Mouse (Mus musculus): Measurements from ENCODE around the gene Ccdc155.

GRCm38 (mm10) chr7:45147267-45147666, 57.4 kb downstream of the Ccdc155 start:
- no peak for TF ChIP-seq CTCF (IDR thresholded peaks at IDR 0.05; ENCODE audit: extremely low read depth, insufficient read depth, insufficient read length, insufficient replicate concordance)
- TF ChIP-seq POLR2A (IDR thresholded peaks at IDR 0.05; ENCODE audit: low read depth, low read length) = no peak

All from spleen, adult 2 months (tissue).